Mouse (Mus musculus) ES-Bruce4 (cell line): Measurements from ENCODE around the gene Eri3.

ENCODE experiments used
- CTCF ChIP-seq: IDR thresholded peaks from one replicate; pipeline ENCODE4 v1.8.1; 2011; ENCODE audit warnings: low read depth, low read length
- EP300 ChIP-seq: IDR thresholded peaks from 2 replicates; pipeline ENCODE4 v1.6.1; 2011; ENCODE audit warnings: low read depth, low read length; ENCODE audit not compliant: insufficient read depth
- POLR2A ChIP-seq: IDR thresholded peaks from one replicate; pipeline ENCODE4 v1.8.1; 2011; ENCODE audit warnings: low read length; ENCODE audit not compliant: insufficient read depth

DNA sequence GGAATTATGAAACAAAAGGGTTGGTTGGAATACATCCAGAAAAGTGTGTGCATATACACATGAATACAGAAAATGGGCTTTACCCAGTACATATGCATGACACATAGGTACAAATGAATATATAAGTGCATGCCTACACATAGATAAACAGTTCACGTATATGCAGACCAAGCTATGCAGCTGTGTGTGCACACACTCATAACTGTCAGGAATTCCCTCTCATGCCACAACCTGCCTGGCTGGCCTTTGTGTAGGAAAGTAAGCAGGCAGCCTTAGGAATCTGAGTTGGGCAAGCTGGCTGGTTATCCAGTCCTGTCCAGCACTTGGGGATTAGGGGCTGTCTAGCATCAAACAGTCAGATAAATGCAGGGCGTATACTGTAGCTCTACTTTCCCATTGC is 72.9 kb downstream of the Eri3 start:
- TF ChIP-seq CTCF (no peak), POLR2A (no peak), EP300 (no peak)
